28 mouse cellular contexts compared by ENCODE assay signal in the genomic region with DNA sequence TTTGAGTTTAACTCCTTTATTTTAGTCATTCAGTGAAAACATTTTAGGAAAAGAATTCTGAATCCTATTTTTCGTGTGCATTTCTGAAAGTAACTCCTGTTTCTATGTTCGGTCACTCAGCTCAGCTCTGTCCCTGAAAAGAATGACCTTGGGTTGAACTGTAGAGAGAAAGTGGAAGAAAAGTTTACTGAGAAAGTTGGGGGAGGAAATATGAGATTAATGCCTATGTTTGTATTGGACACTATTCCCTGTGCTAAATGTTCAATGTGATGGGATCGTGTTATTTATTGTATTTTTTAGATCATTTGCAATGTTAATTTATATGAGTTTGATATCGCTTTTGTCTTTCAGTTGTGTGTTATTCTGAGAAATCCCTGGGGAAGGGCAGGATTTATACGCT.
DNase-seq lines count a peak whose midpoint lies in the region; ATAC-seq lines count a peak whose summit lies in the region.
"Had no signal": no experiment of that assay in that cellular context is flagged by ENCODE, and none has a peak within 500 bp of the region (broad histone marks: within the 10 kb centered on the region; RNA-seq: fewer than 3 reads in every experiment).

No protein-coding gene starts in this region.

- H3K4me3 ChIP-seq in kidney, embryonic 15.5 days (replicated peaks), result no peak overlapping the region
- no peak overlapping the region for H3K4me3 ChIP-seq in kidney, embryonic 16.5 days (ENCODE audit: low read length)
- H3K4me3 ChIP-seq in midbrain, embryonic 14.5 days (replicated peaks; ENCODE audit: low read depth, low read length), result no peak overlapping the region
- H3K4me3 ChIP-seq in midbrain, embryonic 15.5 days, result no peak overlapping the region
- H3K4me3 ChIP-seq: embryonic facial prominence, embryonic 13.5 days; forebrain, embryonic 10.5 days; forebrain, embryonic 13.5 days; heart, adult 2 months; heart, embryonic 10.5 days; heart, embryonic 13.5 days had no signal

- no peaks in the 10 kb centered on the region for H3K27me3 ChIP-seq in kidney, embryonic 15.5 days
- H3K27me3 ChIP-seq in kidney, embryonic 16.5 days (ENCODE audit: insufficient read depth, low read length), result no peaks in the 10 kb centered on the region
- H3K27me3 ChIP-seq in midbrain, embryonic 14.5 days (ENCODE audit: control insufficient read depth, insufficient read depth, low read length), result no peaks in the 10 kb centered on the region
- H3K27me3 ChIP-seq in midbrain, embryonic 15.5 days (replicated peaks), result no peaks in the 10 kb centered on the region
- H3K27me3 ChIP-seq: CH12.LX; embryonic facial prominence, embryonic 13.5 days; forebrain, embryonic 13.5 days; heart, embryonic 13.5 days; Patski had no signal

- 23% methylated on average over 5 of the region's 5 CpGs for WGBS in kidney, embryonic 15.5 days
- 35% methylated on average over 5 of the region's 5 CpGs for WGBS in kidney, embryonic 16.5 days
- 51% methylated on average over 5 of the region's 5 CpGs for WGBS in midbrain, embryonic 14.5 days
- WGBS in midbrain, embryonic 15.5 days, result 53% methylated on average over 5 of the region's 5 CpGs

- H3K27ac ChIP-seq in kidney, embryonic 15.5 days, result no peak overlapping the region
- no peak overlapping the region for H3K27ac ChIP-seq in kidney, embryonic 16.5 days (ENCODE audit: low read length)
- H3K27ac ChIP-seq in midbrain, embryonic 14.5 days (replicated peaks; ENCODE audit: low read depth, low read length), result no peak overlapping the region
- no peak overlapping the region for H3K27ac ChIP-seq in midbrain, embryonic 15.5 days
- H3K27ac ChIP-seq: embryonic facial prominence, embryonic 13.5 days; forebrain, embryonic 10.5 days; forebrain, embryonic 13.5 days; heart, adult 2 months; heart, embryonic 10.5 days; heart, embryonic 13.5 days; hindbrain, embryonic 14.5 days; hindbrain, postnatal 0 days had no signal

- no peak overlapping the region for H3K9ac ChIP-seq in kidney, embryonic 15.5 days
- H3K9ac ChIP-seq in kidney, embryonic 16.5 days (replicated peaks; ENCODE audit: low read length), result no peak overlapping the region
- H3K9ac ChIP-seq in midbrain, embryonic 14.5 days (replicated peaks; ENCODE audit: low read length), result no peak overlapping the region
- H3K9ac ChIP-seq in midbrain, embryonic 15.5 days, result no peak overlapping the region
- H3K9ac ChIP-seq: embryonic facial prominence, embryonic 13.5 days; forebrain, embryonic 13.5 days; heart, embryonic 13.5 days; hindbrain, embryonic 14.5 days had no signal

- no peaks in the 10 kb centered on the region for H3K9me3 ChIP-seq in kidney, embryonic 15.5 days (replicated peaks)
- no peaks in the 10 kb centered on the region for H3K9me3 ChIP-seq in kidney, embryonic 16.5 days (ENCODE audit: low read length)
- H3K9me3 ChIP-seq in midbrain, embryonic 14.5 days (ENCODE audit: control insufficient read depth, low read length), result no peaks in the 10 kb centered on the region
- no peaks in the 10 kb centered on the region for H3K9me3 ChIP-seq in midbrain, embryonic 15.5 days
- H3K9me3 ChIP-seq: embryonic facial prominence, embryonic 13.5 days; forebrain, embryonic 10.5 days; forebrain, embryonic 13.5 days; G1E; heart, embryonic 10.5 days; heart, embryonic 13.5 days had no signal

- H3K4me2 ChIP-seq in kidney, embryonic 15.5 days, result no peak overlapping the region
- H3K4me2 ChIP-seq in kidney, embryonic 16.5 days (replicated peaks; ENCODE audit: low read depth, low read length), result no peak overlapping the region
- no peak overlapping the region for H3K4me2 ChIP-seq in midbrain, embryonic 14.5 days (ENCODE audit: low read length)
- no peak overlapping the region for H3K4me2 ChIP-seq in midbrain, embryonic 15.5 days
- H3K4me2 ChIP-seq: embryonic facial prominence, embryonic 13.5 days; forebrain, embryonic 13.5 days; heart, embryonic 13.5 days; hindbrain, embryonic 14.5 days had no signal

- H3K4me1 ChIP-seq in kidney, embryonic 15.5 days, result no peaks in the 10 kb centered on the region
- H3K4me1 ChIP-seq in kidney, embryonic 16.5 days (ENCODE audit: insufficient read depth, low read length), result no peaks in the 10 kb centered on the region
- no peaks in the 10 kb centered on the region for H3K4me1 ChIP-seq in midbrain, embryonic 14.5 days (ENCODE audit: control insufficient read depth, insufficient read depth, low read length)
- H3K4me1 ChIP-seq in midbrain, embryonic 15.5 days, result no peaks in the 10 kb centered on the region
- H3K4me1 ChIP-seq: embryonic facial prominence, embryonic 13.5 days; heart, embryonic 10.5 days; heart, embryonic 13.5 days had no signal

- H3K36me3 ChIP-seq in kidney, embryonic 15.5 days, result no peaks in the 10 kb centered on the region
- H3K36me3 ChIP-seq in kidney, embryonic 16.5 days (ENCODE audit: insufficient read depth, low read length), result no peaks in the 10 kb centered on the region
- no peaks in the 10 kb centered on the region for H3K36me3 ChIP-seq in midbrain, embryonic 14.5 days (ENCODE audit: control insufficient read depth, insufficient read depth, low read length)
- H3K36me3 ChIP-seq in midbrain, embryonic 15.5 days (replicated peaks), result no peaks in the 10 kb centered on the region
- H3K36me3 ChIP-seq: embryonic facial prominence, embryonic 13.5 days; forebrain, embryonic 10.5 days; G1E; heart, embryonic 10.5 days; heart, embryonic 13.5 days had no signal

- peak; percentile 74 for ATAC-seq in kidney, embryonic 15.5 days (replicated peaks; ENCODE audit: low FRiP score)
- ATAC-seq in kidney, embryonic 16.5 days (ENCODE audit: low FRiP score, low TSS enrichment), result no peak
- ATAC-seq in midbrain, embryonic 14.5 days (ENCODE audit: low FRiP score, low TSS enrichment), result no peak
- no peak for ATAC-seq in midbrain, embryonic 15.5 days (replicated peaks)
- ATAC-seq: forebrain, embryonic 13.5 days; forebrain, embryonic 16.5 days; hindbrain, postnatal 0 days; Patski had no signal

- peak; percentile 20 for DNase-seq in embryo, embryonic 11 days
- no peak for DNase-seq in embryo, embryonic 10 days (ENCODE audit: low spot score)
- peak; percentile 49 for DNase-seq in midbrain, embryonic 14.5 days
- DNase-seq: adrenal gland, postnatal 10 days; adrenal gland, postnatal 36 days; B cell, adult 2 months; cerebellum, adult 18-20 months; cerebellum, adult 9-10 months; cerebellum, postnatal 14 days; gastrocnemius, postnatal 10 days; gastrocnemius, postnatal 36 days; heart, adult 2 months; heart, postnatal 14 days; heart, postnatal 4 days had no signal
